In the genomic region with DNA sequence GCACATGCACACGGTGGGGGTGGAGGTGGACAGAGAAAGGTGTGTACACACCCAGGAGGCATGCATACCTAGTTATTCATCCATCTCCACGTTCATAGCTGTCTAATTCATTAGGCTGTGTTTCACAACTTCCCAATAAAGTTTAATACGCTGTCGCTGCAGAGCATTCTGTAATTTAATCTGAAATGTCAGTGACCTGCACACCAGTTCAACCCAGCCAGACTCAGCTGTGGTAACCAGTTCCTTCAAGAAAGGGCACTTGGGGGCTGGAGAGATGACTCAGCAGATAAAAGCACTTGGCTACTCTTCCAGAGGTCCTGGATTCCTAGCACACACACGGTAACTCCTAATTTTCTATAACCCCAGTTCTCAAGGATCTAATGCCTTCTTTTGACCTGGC, we compare ENCODE assay signal across 21 mouse cellular contexts.
A peak's percentile ranks its signal among the peaks of the same experiment; 100 is the strongest.
DNase-seq lines count a peak whose midpoint lies in the region; ATAC-seq lines count a peak whose summit lies in the region.
"Had no signal": no experiment of that assay in that cellular context is flagged by ENCODE, and none has a peak within 500 bp of the region (broad histone marks: within the 10 kb centered on the region; RNA-seq: fewer than 3 reads in every experiment).

No protein-coding gene starts in this region.

- H3K9ac ChIP-seq in heart, embryonic 13.5 days, result no peak overlapping the region
- H3K9ac ChIP-seq in heart, embryonic 12.5 days, result no peak overlapping the region
- H3K9ac ChIP-seq: embryonic facial prominence, embryonic 12.5 days; forebrain, embryonic 12.5 days; hindbrain, embryonic 15.5 days had no signal

- WGBS in heart, embryonic 13.5 days, result 73% methylated on average over 5 of the region's 5 CpGs
- 77% methylated on average over 5 of the region's 5 CpGs for WGBS in heart, embryonic 12.5 days
- 87% methylated on average over 5 of the region's 5 CpGs for WGBS in forebrain, embryonic 10.5 days

- ATAC-seq in heart, embryonic 13.5 days (ENCODE audit: extremely low read depth, insufficient number of reproducible peaks, low FRiP score, low TSS enrichment), result no peak
- no peak for ATAC-seq in heart, embryonic 12.5 days (ENCODE audit: insufficient number of reproducible peaks, low FRiP score)
- ATAC-seq: activated CD4-positive, CD25-positive, alpha-beta regulatory T cell, adult 4 months; forebrain, embryonic 16.5 days; intestine, embryonic 16.5 days had no signal

- no peaks in the 10 kb centered on the region for H3K9me3 ChIP-seq in heart, embryonic 13.5 days
- no peaks in the 10 kb centered on the region; the same call in 1 of the 2 replicates for H3K9me3 ChIP-seq in heart, embryonic 12.5 days (replicated peaks)
- H3K9me3 ChIP-seq in forebrain, embryonic 10.5 days, result no peaks in the 10 kb centered on the region; the same call in 1 of the 2 replicates
- H3K9me3 ChIP-seq: forebrain, embryonic 12.5 days; hindbrain, embryonic 15.5 days had no signal

- peaks cover 18% of the 10 kb centered on the region for H3K36me3 ChIP-seq in heart, embryonic 13.5 days
- H3K36me3 ChIP-seq in heart, embryonic 12.5 days, result peaks cover 9% of the 10 kb centered on the region; the same call in 1 of the 2 replicates
- H3K36me3 ChIP-seq in forebrain, embryonic 10.5 days (replicated peaks), result peaks cover 9% of the 10 kb centered on the region
- H3K36me3 ChIP-seq: forebrain, embryonic 12.5 days; G1E; hindbrain, embryonic 15.5 days had no signal

- peaks cover 27% of the 10 kb centered on the region for H3K4me1 ChIP-seq in heart, embryonic 13.5 days
- peaks cover 22% of the 10 kb centered on the region for H3K4me1 ChIP-seq in heart, embryonic 12.5 days (replicated peaks)
- no peaks in the 10 kb centered on the region for H3K4me1 ChIP-seq in forebrain, embryonic 10.5 days
- H3K4me1 ChIP-seq: forebrain, embryonic 12.5 days had no signal

- no peak overlapping the region for H3K4me2 ChIP-seq in heart, embryonic 13.5 days
- no peak overlapping the region for H3K4me2 ChIP-seq in heart, embryonic 12.5 days
- H3K4me2 ChIP-seq: embryonic facial prominence, embryonic 12.5 days; forebrain, embryonic 12.5 days; hindbrain, embryonic 15.5 days had no signal

- H3K27me3 ChIP-seq in heart, embryonic 13.5 days (replicated peaks), result no peaks in the 10 kb centered on the region
- H3K27me3 ChIP-seq in heart, embryonic 12.5 days (replicated peaks), result no peaks in the 10 kb centered on the region
- H3K27me3 ChIP-seq in forebrain, embryonic 10.5 days (ENCODE audit: poor library complexity, severe bottlenecking), result no peaks in the 10 kb centered on the region
- H3K27me3 ChIP-seq: embryonic facial prominence, embryonic 12.5 days; forebrain, embryonic 12.5 days; hindbrain, embryonic 15.5 days had no signal

- no peak overlapping the region for H3K4me3 ChIP-seq in heart, embryonic 13.5 days
- H3K4me3 ChIP-seq in heart, embryonic 12.5 days, result no peak overlapping the region
- H3K4me3 ChIP-seq in forebrain, embryonic 10.5 days, result no peak overlapping the region
- H3K4me3 ChIP-seq: embryonic facial prominence, embryonic 12.5 days; forebrain, embryonic 12.5 days; hindbrain, embryonic 15.5 days had no signal

- 0 out of 2 replicates have a peak overlapping the region, but pooled peaks have one; percentile 90 for H3K27ac ChIP-seq in heart, embryonic 13.5 days (replicated peaks)
- H3K27ac ChIP-seq in heart, embryonic 12.5 days (ENCODE audit: poor library complexity, severe bottlenecking), result no peak overlapping the region
- H3K27ac ChIP-seq in forebrain, embryonic 10.5 days, result no peak overlapping the region
- H3K27ac ChIP-seq: embryonic facial prominence, embryonic 12.5 days; forebrain, embryonic 12.5 days; hindbrain, embryonic 15.5 days had no signal

- peak; percentile 23 for DNase-seq in kidney, adult 9 months
- DNase-seq in kidney, postnatal 4 days, result no peak
- peak; percentile 37 for DNase-seq in lung, postnatal 36 days
- DNase-seq in lung, postnatal 4 days, result no peak
- DNase-seq in NIH3T3 (ENCODE audit: low read depth), result peak; percentile 50
- DNase-seq in forebrain, embryonic 10.5 days (ENCODE audit: extremely low spot score, low spot score), result no peak
- DNase-seq: adrenal gland, postnatal 14 days; cerebellum, adult 11-12 months; cerebellum, adult 9-10 months; cerebellum, postnatal 25 days; gastrocnemius, postnatal 14 days; heart, postnatal 10 days had no signal

Comparison
In these comparisons a context has a peak if more than half of its experiments do, and no peak if none do; other contexts are left out.
1. DNase-seq: peak in kidney, adult 9 months (single experiment), lung, postnatal 36 days (single experiment) and NIH3T3 (single experiment); none in kidney, postnatal 4 days (0 of 2), lung, postnatal 4 days (0 of 2) and forebrain, embryonic 10.5 days (single experiment).